Mouse (Mus musculus) forebrain, embryonic 14.5 days (tissue): ENCODE measurements around the gene Itpa. TPM values are rescaled to one million over a fixed set of nuclear protein-coding genes. Genes with fewer than 3 reads are reported as not detected.

ENCODE experiments used
- ATAC-seq: fragments of 200-750 bp; cut with Nextera tagmentation; 2 replicates; pipeline ENCODE4 v1.8.0; 2017; ENCODE audit warnings: mild to moderate bottlenecking, moderate library complexity
- DNase-seq: peaks from one replicate; pipeline ENCODE4 v3.0.0-alpha.2; 2015; ENCODE audit warnings: low spot score
- H3K27ac ChIP-seq: fragments of 300-500 bp; sonication (generic); 2 replicates; pipeline ENCODE4 v1.5.1; 2014; ENCODE audit warnings: low read depth, mild to moderate bottlenecking, control low read depth, low read length, moderate library complexity
- H3K27me3 ChIP-seq: fragments of 300-500 bp; sonication (generic); replicated peaks from 2 replicates; pipeline ENCODE4 v1.6.1; 2014; ENCODE audit warnings: low read length, control low read depth, mixed read lengths; ENCODE audit not compliant: control insufficient read depth, insufficient read depth
- H3K36me3 ChIP-seq: fragments of 300-500 bp; sonication (generic); 2 replicates; pipeline ENCODE4 v1.6.1; 2014; ENCODE audit warnings: low read length, control low read depth; ENCODE audit not compliant: control insufficient read depth, insufficient read depth
- H3K4me1 ChIP-seq: fragments of 300-500 bp; sonication (generic); 2 replicates; pipeline ENCODE4 v1.6.1; 2014; ENCODE audit warnings: antibody characterized with exemption, low read length, control low read depth; ENCODE audit not compliant: control insufficient read depth, insufficient read depth
- H3K4me2 ChIP-seq: fragments of 300-500 bp; sonication (generic); 2 replicates; pipeline ENCODE4 v1.6.1; 2014; ENCODE audit warnings: mild to moderate bottlenecking, control low read depth, low read length
- H3K4me3 ChIP-seq: fragments of 300-500 bp; sonication (generic); 2 replicates; pipeline ENCODE4 v1.5.1; 2014; ENCODE audit warnings: low read depth, low read length, control low read depth
- H3K9ac ChIP-seq: fragments of 300-500 bp; sonication (generic); 2 replicates; pipeline ENCODE4 v1.6.1; 2014; ENCODE audit warnings: mild to moderate bottlenecking, low read length, control low read depth, moderate library complexity
- H3K9me3 ChIP-seq: fragments of 300-500 bp; sonication (generic); replicated peaks from 2 replicates; pipeline ENCODE4 v1.6.1; 2016; ENCODE audit warnings: low read length, control low read depth, mixed read lengths; ENCODE audit not compliant: control insufficient read depth
- WGBS: fragments of 180-500 bp; shearing (Covaris S2); extraction: QIAGEN DNeasy Blood & Tissue Kit; methylation state at CpG from one replicate; pipeline ENCODE4 v1.1.7; 2014; 5-methylcytosine and 5-hydroxymethylcytosine counted together
- polyA plus RNA-seq: library from polyadenylated mRNA; unstranded; fragments of >200 nt; fragmentation: Nextera tagmentation; extraction: Ambion mirVana; gene quantifications from 2 replicates; pipeline ENCODE4 v1.2.1, GENCODE M21; 2014

Itpa gene
- polyA plus RNA-seq, 1 experiment from 2014 or later = 125 TPM

DNA sequence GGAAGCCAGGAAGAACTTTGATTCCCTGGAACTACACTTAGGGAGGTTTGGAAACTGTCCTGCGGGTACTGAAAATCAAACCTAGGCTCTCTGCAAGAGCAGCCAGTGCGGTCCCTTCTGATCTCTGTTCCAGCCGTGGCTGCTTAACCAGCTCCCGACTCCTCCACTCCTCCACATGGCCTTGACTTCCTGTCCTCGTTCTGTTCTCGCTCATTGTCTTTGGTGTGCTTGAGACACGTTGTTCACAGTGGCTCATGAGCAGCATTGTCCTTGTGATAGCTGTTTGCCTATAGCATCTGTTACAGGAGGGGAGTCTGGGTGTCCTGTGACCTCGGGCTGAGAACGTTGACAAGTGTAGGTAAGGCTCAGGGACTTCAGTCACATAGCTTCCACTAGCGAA is 9.8 kb downstream of the Itpa start:
- Histone ChIP-seq H3K4me3 (no peak overlapping the region), H3K4me2 (no peak overlapping the region), H3K9me3 (no peaks in the 10 kb centered on the region), H3K4me1 (no peaks in the 10 kb centered on the region), H3K36me3 (peaks cover 99% of the 10 kb centered on the region), H3K9ac (no peak overlapping the region), H3K27ac (no peak overlapping the region), H3K27me3 (no peaks in the 10 kb centered on the region)
- DNase-seq (no peak), ATAC-seq (no peak)
- 89% methylated on average over 10 of the region's 10 CpGs for WGBS

DNA sequence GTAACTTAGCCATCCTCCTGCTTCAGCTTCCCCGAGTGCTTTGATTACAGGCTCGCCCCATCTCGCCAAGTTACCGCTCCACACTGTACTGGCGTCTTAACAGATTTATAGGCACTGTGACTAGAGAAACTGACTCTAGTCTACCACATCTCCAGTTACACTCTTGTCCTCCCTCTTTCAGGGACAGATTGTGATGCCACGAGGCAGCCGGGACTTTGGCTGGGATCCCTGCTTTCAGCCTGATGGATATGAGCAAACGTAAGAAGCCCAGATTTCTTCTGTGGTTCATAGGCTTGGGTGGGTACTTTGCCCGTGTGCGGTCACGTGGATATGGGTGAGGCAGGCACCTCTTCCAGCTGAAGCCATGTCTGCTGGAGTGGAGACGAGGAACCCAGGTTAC is 11.7 kb downstream of the Itpa start:
- no peak for ATAC-seq
- Histone ChIP-seq H3K36me3 (peaks cover 97% of the 10 kb centered on the region), H3K4me1 (no peaks in the 10 kb centered on the region), H3K4me2 (no peak overlapping the region), H3K27me3 (no peaks in the 10 kb centered on the region), H3K9me3 (no peaks in the 10 kb centered on the region), H3K4me3 (no peak overlapping the region), H3K9ac (no peak overlapping the region), H3K27ac (no peak overlapping the region)
- WGBS = 94% methylated on average over 12 of the region's 12 CpGs
- no peak for DNase-seq

DNA sequence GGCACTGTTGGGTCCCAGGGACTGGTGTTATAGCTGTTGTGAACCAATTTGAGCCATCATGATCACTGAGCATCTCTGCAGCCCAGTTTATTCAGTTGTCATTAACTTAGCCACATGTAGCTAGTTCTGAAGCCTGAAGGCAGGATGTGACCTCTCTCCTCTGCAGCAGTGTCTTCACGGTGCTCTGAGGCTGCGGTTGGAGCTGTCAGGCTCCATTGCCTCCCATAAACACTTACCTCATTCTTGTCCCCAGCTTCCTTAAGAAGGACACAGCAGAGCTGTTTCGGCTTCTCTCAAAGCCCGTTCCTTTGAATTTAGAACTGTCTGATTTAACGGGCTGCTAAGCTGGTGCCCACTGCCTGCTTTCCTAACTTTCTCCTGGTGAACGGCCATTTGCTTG is 12.5 kb downstream of the Itpa start:
- no peak overlapping the region for H3K4me2 ChIP-seq
- H3K27me3 ChIP-seq = no peaks in the 10 kb centered on the region
- no peaks in the 10 kb centered on the region for H3K4me1 ChIP-seq
- no peak overlapping the region for H3K4me3 ChIP-seq
- DNase-seq (no peak), ATAC-seq (no peak)
- no peaks in the 10 kb centered on the region for H3K9me3 ChIP-seq
- WGBS = 87% methylated on average over 6 of the region's 6 CpGs
- H3K27ac ChIP-seq = no peak overlapping the region
- H3K9ac ChIP-seq = no peak overlapping the region
- peaks cover 97% of the 10 kb centered on the region for H3K36me3 ChIP-seq

DNA sequence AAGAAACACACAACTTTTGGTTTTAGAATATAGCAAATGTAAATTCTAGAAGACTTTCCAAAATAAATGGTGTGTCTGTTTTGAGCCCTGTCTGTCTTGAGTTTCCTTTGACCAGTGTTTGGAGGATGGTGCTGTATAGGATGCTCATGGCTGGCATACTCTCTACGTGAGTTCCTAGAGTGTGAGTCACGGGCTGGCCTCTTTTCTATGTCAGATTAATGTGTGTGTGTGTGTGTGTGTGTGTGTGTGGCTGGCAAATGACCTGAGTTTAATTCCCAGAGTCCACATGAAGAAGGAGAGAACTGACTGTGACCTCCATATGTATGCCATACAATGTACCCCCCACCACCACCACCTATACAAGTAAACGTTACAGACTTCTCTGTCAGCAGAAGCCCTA is 14.1 kb downstream of the Itpa start:
- ATAC-seq = no peak
- H3K4me1 ChIP-seq = no peaks in the 10 kb centered on the region
- H3K4me2 ChIP-seq = no peak overlapping the region
- peaks cover 89% of the 10 kb centered on the region for H3K36me3 ChIP-seq
- no peak overlapping the region for H3K4me3 ChIP-seq
- no peak overlapping the region for H3K9ac ChIP-seq
- WGBS = 88% methylated on average over 3 of the region's 3 CpGs
- no peaks in the 10 kb centered on the region for H3K27me3 ChIP-seq
- H3K27ac ChIP-seq = no peak overlapping the region
- H3K9me3 ChIP-seq = no peaks in the 10 kb centered on the region
- DNase-seq = no peak

DNA sequence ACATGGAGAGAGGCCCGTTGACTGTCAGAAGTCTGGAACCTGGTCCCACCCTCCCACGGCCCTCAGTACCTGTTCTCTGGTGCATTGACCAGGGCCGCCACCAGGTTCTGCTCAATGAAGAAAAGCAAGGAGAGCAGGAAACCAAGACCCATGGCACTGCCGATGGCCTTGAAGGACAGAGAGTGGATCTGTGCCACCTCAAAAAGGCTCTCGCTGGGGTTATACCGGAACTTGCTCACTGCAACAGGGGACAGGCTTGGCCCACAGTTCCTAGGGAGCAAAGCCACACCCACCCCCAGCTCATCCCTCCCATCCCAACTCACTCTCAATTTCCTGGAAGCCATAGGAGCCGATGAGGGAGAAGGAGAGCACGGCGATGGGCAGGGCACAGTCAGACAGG is 18.0 kb downstream of the Itpa start:
- no peak overlapping the region for H3K4me2 ChIP-seq
- WGBS = 94% methylated on average over 9 of the region's 9 CpGs
- H3K9ac ChIP-seq = no peak overlapping the region
- no peaks in the 10 kb centered on the region for H3K4me1 ChIP-seq
- H3K4me3 ChIP-seq = no peak overlapping the region
- no peaks in the 10 kb centered on the region for H3K27me3 ChIP-seq
- DNase-seq (no peak), ATAC-seq (no peak)
- H3K27ac ChIP-seq = no peak overlapping the region
- H3K9me3 ChIP-seq = no peaks in the 10 kb centered on the region
- peaks cover 50% of the 10 kb centered on the region for H3K36me3 ChIP-seq

DNA sequence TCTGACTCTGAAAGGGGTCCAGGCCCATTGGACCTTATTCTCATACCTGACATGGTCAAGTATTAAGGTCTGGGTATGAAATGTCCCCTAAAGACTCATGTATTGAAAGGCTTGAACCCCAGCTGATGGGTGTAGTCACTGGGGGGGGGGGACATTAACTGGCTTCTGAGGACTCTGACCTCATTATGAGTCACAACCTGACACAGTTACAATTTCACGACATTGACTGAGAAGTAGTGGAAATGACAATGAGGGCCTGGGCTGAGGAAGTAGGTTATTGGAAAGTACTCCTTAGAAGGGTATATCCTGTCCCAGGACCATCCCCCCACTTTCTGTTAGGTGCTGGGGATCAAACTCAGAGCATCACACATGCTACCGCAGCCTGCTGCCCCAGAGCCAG is 21.6 kb downstream of the Itpa start:
- no peak for ATAC-seq

DNA sequence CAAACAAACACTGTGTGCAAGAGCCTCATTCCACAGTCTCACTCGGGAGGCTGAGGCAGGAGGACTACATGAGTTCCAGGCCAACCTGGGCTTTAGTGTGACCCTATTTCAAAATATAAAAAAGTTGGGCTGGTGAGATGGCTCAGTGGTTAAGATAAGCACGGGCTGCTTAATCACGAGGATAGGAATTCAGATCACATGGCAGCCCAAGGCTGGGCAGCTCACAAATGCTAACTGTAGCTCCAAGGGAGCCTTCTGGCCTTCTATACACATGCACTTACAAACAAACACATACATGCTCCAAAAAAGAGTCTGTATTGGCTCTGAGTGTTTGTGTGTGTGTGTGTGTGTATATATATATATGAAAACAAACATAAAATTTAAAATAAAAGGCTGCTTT is 26.2 kb downstream of the Itpa start:
- H3K36me3 ChIP-seq = no peaks in the 10 kb centered on the region
- no peak overlapping the region for H3K27ac ChIP-seq
- H3K4me1 ChIP-seq = peaks cover 8% of the 10 kb centered on the region; the same call in 1 of the 2 replicates
- WGBS = 40% methylated on average over 3 of the region's 3 CpGs
- ATAC-seq = no peak
- no peak overlapping the region for H3K9ac ChIP-seq
- no peaks in the 10 kb centered on the region for H3K9me3 ChIP-seq
- no peak overlapping the region for H3K4me2 ChIP-seq
- peaks cover 17% of the 10 kb centered on the region for H3K27me3 ChIP-seq
- no peak overlapping the region for H3K4me3 ChIP-seq
- no peak for DNase-seq

More for the DNA sequence above, 21.6 kb downstream of the Itpa start:
- no peak overlapping the region for H3K27ac ChIP-seq
- WGBS = 70% methylated on average over 2 of the region's 2 CpGs
- no peaks in the 10 kb centered on the region for H3K27me3 ChIP-seq
- H3K4me3 ChIP-seq = no peak overlapping the region
- H3K9me3 ChIP-seq = no peaks in the 10 kb centered on the region
- no peak for DNase-seq
- no peak overlapping the region for H3K4me2 ChIP-seq
- H3K4me1 ChIP-seq = no peaks in the 10 kb centered on the region
- H3K9ac ChIP-seq = no peak overlapping the region
- peaks cover 17% of the 10 kb centered on the region; the same call in 1 of the 2 replicates for H3K36me3 ChIP-seq

DNA sequence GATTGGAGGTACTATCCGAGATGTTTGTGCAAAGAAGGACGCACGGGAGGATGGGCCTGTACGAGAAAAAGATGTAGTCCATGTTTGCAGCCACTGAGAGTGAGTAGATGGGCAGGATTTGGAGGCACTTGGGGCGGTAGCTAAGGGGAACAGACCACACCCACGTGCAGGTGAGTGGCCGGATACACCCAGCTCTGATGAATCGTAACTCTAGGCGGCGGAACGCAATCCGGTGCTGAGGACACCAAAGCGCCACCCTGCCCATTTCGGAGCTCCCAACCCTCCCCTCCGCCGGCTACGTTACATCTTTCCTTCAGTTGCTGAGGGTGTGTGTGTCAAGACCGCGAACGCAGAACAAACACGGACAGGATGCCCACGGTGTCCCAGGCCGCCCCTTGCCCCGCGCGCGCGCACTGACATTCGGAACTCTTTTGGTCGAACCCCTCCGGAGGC is 29.3 kb downstream of the Itpa start:
- peak overlapping the region; percentile 100 for H3K4me2 ChIP-seq
- peaks cover 20% of the 10 kb centered on the region for H3K27me3 ChIP-seq
- H3K4me3 ChIP-seq = peak overlapping the region; percentile 49
- no peaks in the 10 kb centered on the region for H3K9me3 ChIP-seq
- peak overlapping the region; percentile 60 for H3K9ac ChIP-seq
- H3K27ac ChIP-seq = no peak overlapping the region
- DNase-seq = no peak
- ATAC-seq = 0 out of 2 replicates have a peak, but pooled peaks have one; percentile 4
- H3K4me1 ChIP-seq = peaks cover 8% of the 10 kb centered on the region; the same call in 1 of the 2 replicates
- no peaks in the 10 kb centered on the region for H3K36me3 ChIP-seq
- WGBS = 2% methylated on average over 31 of the region's 31 CpGs

DNA sequence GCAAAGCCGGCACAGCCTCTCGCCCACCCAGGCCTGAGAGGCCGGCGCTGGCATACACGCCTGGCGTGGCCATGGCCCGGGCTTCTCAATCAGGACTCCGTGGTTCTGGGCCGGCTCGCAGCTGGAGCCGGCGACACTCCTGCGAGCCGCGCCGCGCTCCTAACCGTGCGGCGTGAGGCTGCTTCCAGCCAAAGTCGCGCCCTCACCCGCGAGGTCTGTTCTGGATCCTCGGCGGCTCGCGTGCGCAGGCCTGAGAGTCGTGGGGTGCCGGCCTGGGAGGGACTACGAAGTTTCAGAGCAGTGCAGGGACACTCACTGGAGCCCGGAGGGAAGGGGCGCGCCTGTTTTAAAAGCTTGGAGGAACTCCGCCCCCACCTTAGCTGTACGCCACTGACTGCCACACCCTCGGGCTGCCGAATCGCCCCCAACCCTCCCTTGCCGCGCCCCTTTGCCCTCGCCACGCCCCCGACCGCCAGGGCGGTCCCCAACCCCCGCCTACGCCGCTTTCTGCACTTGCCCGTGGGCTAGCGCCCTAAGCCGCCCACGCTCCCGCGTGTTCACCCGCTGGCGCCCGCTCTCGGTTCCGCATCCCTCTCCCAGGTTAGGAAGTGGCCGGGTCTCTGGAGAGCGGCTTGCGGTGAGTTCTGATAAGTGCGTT is 29.9 kb downstream of the Itpa start, which contains the start of gene Slc4a11:
Gene Slc4a11, minus strand, starts transcription at position 367 of the 658 bp plus-strand sequence.
- ATAC-seq (peak; percentile 76), DNase-seq (peak; percentile 44)
- Histone ChIP-seq H3K4me2 (peak within 1 kb of the TSS; percentile 100), H3K27ac (no peak within 1 kb of the TSS; the same call in 1 of the 2 replicates), H3K9me3 (no peaks in the 10 kb centered on the region), H3K27me3 (peaks cover 20% of the 10 kb centered on the region), H3K4me1 (peaks cover 8% of the 10 kb centered on the region; the same call in 1 of the 2 replicates), H3K4me3 (peak within 1 kb of the TSS; percentile 49), H3K9ac (peak within 1 kb of the TSS; percentile 60), H3K36me3 (no peaks in the 10 kb centered on the region)
- under 1% methylated on average over 61 of the region's 65 CpGs for WGBS
